Mouse (Mus musculus) cortical plate, adult 2 months (tissue): ENCODE results near the gene Dtd2.
A peak's percentile ranks its signal among the peaks of the same experiment; 100 is the strongest.

ENCODE experiments used
- CTCF ChIP-seq: fragments of 200-500 bp; IDR thresholded peaks from 2 replicates; pipeline ENCODE4 v1.5.1; 2011; ENCODE audit warnings: mild to moderate bottlenecking, control low read depth, low read length; ENCODE audit not compliant: insufficient read depth; ENCODE audit errors: extremely low read depth
- POLR2A ChIP-seq: fragments of 200-500 bp; IDR thresholded peaks from 2 replicates; pipeline ENCODE4 v1.6.1; 2011; ENCODE audit warnings: mild to moderate bottlenecking, low read length, control low read depth; ENCODE audit not compliant: insufficient read depth; ENCODE audit errors: extremely low read depth

DNA sequence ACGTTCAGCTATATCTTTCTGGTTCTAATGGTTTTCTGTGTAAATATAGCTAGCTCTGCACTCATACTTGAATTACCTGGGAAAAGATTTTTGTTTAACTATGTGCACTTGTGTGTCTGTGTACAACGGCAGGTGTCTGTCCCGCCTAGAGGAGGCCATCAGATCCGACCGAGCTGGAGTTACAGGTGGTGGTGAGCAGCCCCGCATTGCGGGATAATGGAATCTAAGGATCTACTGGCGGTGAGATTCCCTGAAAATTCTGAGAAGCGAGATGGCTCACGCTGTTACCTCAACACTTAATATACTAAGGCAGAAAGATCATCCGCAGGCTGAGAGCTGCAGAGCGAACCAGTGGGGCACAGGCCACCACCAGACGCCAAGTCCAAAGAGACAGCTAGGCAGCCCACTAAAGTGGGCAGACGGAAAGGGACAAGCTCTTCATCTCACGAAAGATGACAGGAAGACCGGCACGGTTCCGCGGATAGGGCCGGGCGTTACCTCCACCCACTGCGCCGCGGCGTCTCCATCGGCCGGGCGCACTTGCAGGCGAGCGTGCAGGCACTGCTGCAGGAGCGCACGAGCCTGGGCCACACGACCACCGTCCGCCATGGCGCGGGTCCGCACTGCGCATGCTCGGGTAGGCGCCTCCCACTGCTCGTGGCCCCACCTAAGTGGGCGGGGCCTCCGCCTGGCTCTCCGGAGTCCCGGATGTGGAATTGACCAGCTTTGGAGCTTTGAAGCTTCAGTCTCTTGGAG is at the start of gene Dtd2:
- TF ChIP-seq POLR2A: peak; percentile 98
- TF ChIP-seq CTCF: no peak
